8 mouse cellular contexts compared by ENCODE assay signal in the genomic region with DNA sequence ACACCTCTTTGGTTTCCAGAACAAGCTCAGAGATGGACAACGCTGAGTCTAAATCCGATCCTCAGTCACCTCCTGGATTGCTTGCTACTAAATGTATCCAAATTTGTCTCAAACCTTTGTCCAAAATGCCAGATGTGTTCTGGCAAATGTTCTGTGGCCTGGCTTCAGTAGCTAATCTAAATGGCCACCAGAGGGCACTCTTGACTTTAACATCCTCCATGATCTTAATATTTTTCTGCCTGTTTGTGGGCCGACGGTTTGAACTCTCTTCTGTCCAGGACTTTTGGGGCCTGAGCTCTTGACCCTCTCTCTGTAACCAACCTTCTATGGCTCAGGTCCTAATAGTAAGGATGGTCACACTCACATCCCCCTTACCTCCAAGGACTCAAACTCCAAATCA. TPM values are rescaled to one million over a fixed set of nuclear protein-coding genes. Genes with fewer than 3 reads are reported as not detected.
DNase-seq lines count a peak whose midpoint lies in the region; ATAC-seq and TF ChIP-seq lines count a peak whose summit lies in the region.

No protein-coding gene starts in this region.

- no peak overlapping the region for H3K4me2 ChIP-seq in kidney, embryonic 16.5 days (replicated peaks; ENCODE audit: low read depth, low read length)
- H3K4me2 ChIP-seq in kidney, postnatal 0 days (ENCODE audit: low read length): no peak overlapping the region
- no peak overlapping the region for H3K4me2 ChIP-seq in neural tube, embryonic 11.5 days (ENCODE audit: low read depth)

- H3K79me3 ChIP-seq in C2C12 (ENCODE audit: low read depth): no peaks in the 10 kb centered on the region

- H3K4me1 ChIP-seq in kidney, embryonic 16.5 days (ENCODE audit: insufficient read depth, low read length): no peaks in the 10 kb centered on the region
- H3K4me1 ChIP-seq in kidney, postnatal 0 days (replicated peaks; ENCODE audit: insufficient read depth, low read length): no peaks in the 10 kb centered on the region
- no peaks in the 10 kb centered on the region for H3K4me1 ChIP-seq in neural tube, embryonic 11.5 days (ENCODE audit: control insufficient read depth, insufficient read depth, low read length)

- CTCF ChIA-PET in Patski (lab: Charles Lee): interaction anchor here (1.3 to 2.8 kb wide), 6 partner anchors 9 to 261 kb away, joined by 3 to 11 read pairs (median 4); no protein-coding TSS in a partner anchor

- no peak overlapping the region for H3K9ac ChIP-seq in kidney, embryonic 16.5 days (replicated peaks; ENCODE audit: low read length)
- H3K9ac ChIP-seq in kidney, postnatal 0 days (ENCODE audit: low read depth, low read length): no peak overlapping the region
- H3K9ac ChIP-seq in neural tube, embryonic 11.5 days (ENCODE audit: low read length): no peak overlapping the region

- in situ Hi-C loops in Patski (cut with MboI; ENCODE audit: low pct_unique_long_range_greater_than_20kb): loop anchor here (5.0 to 25.0 kb wide), 3 partner anchors 221 to 526 kb away; a partner anchor contains a TSS

- peak; percentile 9 for TF ChIP-seq CTCF in C2C12 (IDR thresholded peaks at IDR 0.05; ENCODE audit: control insufficient read depth, insufficient read depth, insufficient read length)
- TF ChIP-seq CTCF in Patski (IDR thresholded peaks at IDR 0.05): peak; percentile 78
- peak; percentile 83 for TF ChIP-seq CTCF in kidney, postnatal 0 days (IDR thresholded peaks at IDR 0.05; ENCODE audit: low read depth)

- H3K79me2 ChIP-seq in C2C12 (ENCODE audit: control insufficient read depth, insufficient read depth): no peaks in the 10 kb centered on the region

- H3K4me3 ChIP-seq in kidney, embryonic 16.5 days (ENCODE audit: low read length): no peak overlapping the region
- H3K4me3 ChIP-seq in C2C12 (ENCODE audit: insufficient read depth, poor library complexity, severe bottlenecking): no peak overlapping the region
- H3K4me3 ChIP-seq in kidney, postnatal 0 days (replicated peaks; ENCODE audit: low read depth, low read length): no peak overlapping the region
- no peak overlapping the region for H3K4me3 ChIP-seq in neural tube, embryonic 11.5 days (ENCODE audit: low read depth, low read length)

- 24% methylated on average over 4 of the region's 4 CpGs for WGBS in kidney, embryonic 16.5 days
- 21% methylated on average over 4 of the region's 4 CpGs for WGBS in kidney, postnatal 0 days
- 24% methylated on average over 4 of the region's 4 CpGs for WGBS in neural tube, embryonic 11.5 days

- no peaks in the 10 kb centered on the region; the same call in 1 of the 2 replicates for H3K9me3 ChIP-seq in kidney, embryonic 16.5 days (ENCODE audit: low read length)
- no peaks in the 10 kb centered on the region for H3K9me3 ChIP-seq in kidney, postnatal 0 days (replicated peaks; ENCODE audit: low read length)
- no peaks in the 10 kb centered on the region for H3K9me3 ChIP-seq in neural tube, embryonic 11.5 days (ENCODE audit: control insufficient read depth, low read length)

- no peak overlapping the region for H3K27ac ChIP-seq in kidney, embryonic 16.5 days (ENCODE audit: low read length)
- no peak overlapping the region for H3K27ac ChIP-seq in kidney, postnatal 0 days
- H3K27ac ChIP-seq in neural tube, embryonic 11.5 days (ENCODE audit: low read depth, low read length): no peak overlapping the region

- no peaks in the 10 kb centered on the region for H3K36me3 ChIP-seq in kidney, embryonic 16.5 days (ENCODE audit: insufficient read depth, low read length)
- no peaks in the 10 kb centered on the region for H3K36me3 ChIP-seq in C2C12 (ENCODE audit: control insufficient read depth, insufficient read depth)
- H3K36me3 ChIP-seq in kidney, postnatal 0 days (ENCODE audit: insufficient read depth, low read length): no peaks in the 10 kb centered on the region
- H3K36me3 ChIP-seq in neural tube, embryonic 11.5 days (ENCODE audit: control insufficient read depth, insufficient read depth, low read length): no peaks in the 10 kb centered on the region

- peaks cover 11% of the 10 kb centered on the region; the same call in 1 of the 2 replicates for H3K27me3 ChIP-seq in kidney, embryonic 16.5 days (ENCODE audit: insufficient read depth, low read length)
- peaks cover 10% of the 10 kb centered on the region for H3K27me3 ChIP-seq in C2C12 (ENCODE audit: control insufficient read depth, insufficient read depth, insufficient read length)
- peaks cover 25% of the 10 kb centered on the region for H3K27me3 ChIP-seq in Patski
- no peaks in the 10 kb centered on the region for H3K27me3 ChIP-seq in kidney, postnatal 0 days (ENCODE audit: insufficient read depth, low read length)
- no peaks in the 10 kb centered on the region for H3K27me3 ChIP-seq in neural tube, embryonic 11.5 days (ENCODE audit: control insufficient read depth, insufficient read depth, low read length)

- H3ac ChIP-seq in C2C12 (ENCODE audit: control insufficient read depth, insufficient read length, low read depth): no peak overlapping the region

- ATAC-seq in kidney, embryonic 16.5 days (ENCODE audit: low FRiP score, low TSS enrichment): no peak
- no peak for ATAC-seq in Patski
- peak; percentile 74 for ATAC-seq in common myeloid progenitor, adult 5-6 weeks (replicated peaks; ENCODE audit: low read depth, poor library complexity, severe bottlenecking)
- ATAC-seq in kidney, postnatal 0 days (replicated peaks; ENCODE audit: low FRiP score, low read depth): no peak
- ATAC-seq in neural tube, embryonic 11.5 days (ENCODE audit: insufficient read depth, low FRiP score, low TSS enrichment): no peak

- DNase-seq in kidney, adult 11 months: peak; percentile 21
- no peak for DNase-seq in Patski (ENCODE audit: low read depth, low spot score)
- peak; percentile 89 for DNase-seq in kidney, postnatal 0 days (ENCODE audit: low spot score)
- peak; percentile 54 for DNase-seq in neural tube, embryonic 11.5 days (ENCODE audit: low spot score)
- no peak for DNase-seq in ovary, postnatal 10 days (ENCODE audit: low spot score)

- POLR2A ChIA-PET in Patski (lab: Charles Lee): no interaction called here

TF ChIP-seq in C2C12, 6 proteins besides CTCF, POLR2A, EP300 and RAD21:
- TF ChIP-seq USF1 (IDR thresholded peaks at IDR 0.05; ENCODE audit: low read depth) (no peak), FOSL1 (IDR thresholded peaks at IDR 0.05; ENCODE audit: insufficient read depth, low read length, poor library complexity, severe bottlenecking) (no peak), MAX (IDR thresholded peaks at IDR 0.05) (no peak), CEBPB (IDR thresholded peaks at IDR 0.05; ENCODE audit: low read depth) (no peak), MYOD1 (IDR thresholded peaks at IDR 0.05; ENCODE audit: control insufficient read depth, insufficient read length, low read depth) (no peak), MYOG (IDR thresholded peaks at IDR 0.05; ENCODE audit: control insufficient read depth, extremely low read depth, insufficient read length) (no peak)

RNA-seq across cellular contexts. Expression of a gene that starts 10.4 kb away (rescaled TPM):
- not detected in 2 replicates for polyA plus RNA-seq in kidney, embryonic 16.5 days (2015; fragmentation: Nextera tagmentation; extraction: Ambion mirVana)
- not detected for polyA plus RNA-seq in C2C12 (2012; fragmentation: generic; extraction: Trizol)
- not detected for polyA plus RNA-seq in Patski (2021)
- total RNA-seq in common myeloid progenitor, adult 5-6 weeks (2017): not detected in 2 replicates
- polyA plus RNA-seq in kidney, postnatal 0 days (2015; fragmentation: Nextera tagmentation; extraction: Ambion mirVana): not detected in 2 replicates
- not detected in 2 replicates for polyA plus RNA-seq in neural tube, embryonic 11.5 days (2014; fragmentation: Nextera tagmentation; extraction: Ambion mirVana)

Comparison
In these comparisons a context has a peak if more than half of its experiments do, and no peak if none do; other contexts are left out.
1. DNase-seq: peak in kidney, adult 11 months (single experiment), kidney, postnatal 0 days (single experiment) and neural tube, embryonic 11.5 days (single experiment); none in Patski (single experiment) and ovary, postnatal 10 days (single experiment).
2. CTCF ChIP-seq: peak in every context shown above with its lines; median percentile 83 in kidney, postnatal 0 days; 78 in Patski; 9 in C2C12.